In the genomic region with DNA sequence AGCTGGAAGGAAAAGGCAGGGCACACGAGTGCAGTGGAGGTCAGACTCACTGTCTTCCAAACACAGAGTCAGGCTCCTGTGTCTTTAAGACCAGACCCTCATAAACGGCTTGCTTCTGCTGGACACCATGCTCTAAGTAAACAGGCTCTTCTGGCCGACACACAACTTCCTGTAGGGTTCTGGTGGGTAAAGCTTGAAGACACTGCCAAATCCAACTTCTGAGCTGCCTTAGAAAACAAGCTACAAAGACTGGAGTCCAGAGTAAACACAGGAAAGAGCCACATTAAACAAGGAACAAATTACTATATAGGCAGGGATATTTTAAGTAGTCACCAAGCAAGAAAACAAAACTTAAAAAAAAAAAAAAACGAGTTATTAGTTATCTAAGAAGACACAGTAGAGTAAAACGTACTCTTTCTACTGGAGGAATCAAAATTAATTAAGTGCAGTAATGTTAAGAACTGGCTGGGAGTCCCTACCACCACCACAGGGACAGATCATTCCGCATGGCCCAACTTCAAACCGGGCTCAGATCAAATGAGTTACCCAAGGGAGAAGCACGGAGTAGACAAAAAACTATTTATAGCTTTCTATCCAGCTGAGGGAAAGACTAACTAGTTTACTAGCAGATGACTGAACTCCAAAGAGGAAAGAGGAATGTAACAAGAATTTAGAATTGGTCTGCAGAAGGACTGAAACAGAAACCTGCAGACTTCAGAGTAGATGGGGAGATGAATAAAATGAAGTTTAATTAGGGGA, we compare ENCODE assay signal across 8 mouse cellular contexts.
DNase-seq lines count a peak whose midpoint lies in the region; ATAC-seq and TF ChIP-seq lines count a peak whose summit lies in the region.
"Had no signal": no experiment of that assay in that cellular context is flagged by ENCODE, and none has a peak within 500 bp of the region (broad histone marks: within the 10 kb centered on the region; RNA-seq: fewer than 3 reads in every experiment).

No protein-coding gene starts in this region.

- peak overlapping the region; percentile 7; the same call in 1 of the 2 replicates for H3K4me2 ChIP-seq in limb, embryonic 13.5 days (replicated peaks)

- TF ChIP-seq CTCF in layer of hippocampus, adult 2 months (conservative IDR thresholded peaks at IDR 0.05): no peak
- TF ChIP-seq CTCF in embryonic fibroblast, embryonic 13.5 days (IDR thresholded peaks at IDR 0.05; ENCODE audit: borderline replicate concordance, insufficient read depth, low read length): no peak

- no peak for DNase-seq in layer of hippocampus, adult 2 months (ENCODE audit: low spot score in 2 of 2)
- no peak for DNase-seq in layer of hippocampus, adult 11-12 months (ENCODE audit: low spot score)
- peak; percentile 11 for DNase-seq in retina, postnatal 1 day
- DNase-seq in right cerebral cortex, postnatal 4 days: no peak
- DNase-seq in cerebellum, postnatal 14 days: no peak
- DNase-seq: right cerebral cortex, postnatal 25 days had no signal

- peak overlapping the region; percentile 69 for H3K27ac ChIP-seq in layer of hippocampus, adult 2 months
- peak overlapping the region; percentile 23; the same call in 1 of the 2 replicates for H3K27ac ChIP-seq in embryonic fibroblast, embryonic 13.5 days (ENCODE audit: insufficient read depth, low read length)
- H3K27ac ChIP-seq in limb, embryonic 13.5 days: peak overlapping the region; percentile 44; the same call in 1 of the 2 replicates

- 0 out of 2 replicates have a peak, but pooled peaks cover 3% of the 10 kb centered on the region for H3K27me3 ChIP-seq in limb, embryonic 13.5 days

- H3K36me3 ChIP-seq in limb, embryonic 13.5 days: peaks cover 6% of the 10 kb centered on the region; the same call in 1 of the 2 replicates

- no peak overlapping the region for H3K9ac ChIP-seq in limb, embryonic 13.5 days

- TF ChIP-seq POLR2A in embryonic fibroblast, embryonic 13.5 days (IDR thresholded peaks at IDR 0.05; ENCODE audit: low read depth, low read length): no peak

- H3K4me1 ChIP-seq in embryonic fibroblast, embryonic 13.5 days (ENCODE audit: control insufficient read depth, insufficient read depth, low read length): peaks cover 20% of the 10 kb centered on the region
- H3K4me1 ChIP-seq in limb, embryonic 13.5 days: peaks cover 67% of the 10 kb centered on the region

- no peaks in the 10 kb centered on the region for H3K9me3 ChIP-seq in limb, embryonic 13.5 days

- WGBS in limb, embryonic 13.5 days: 20% methylated on average over 8 of the region's 8 CpGs

- H3K4me3 ChIP-seq in layer of hippocampus, adult 2 months: no peak overlapping the region
- H3K4me3 ChIP-seq in embryonic fibroblast, embryonic 13.5 days (ENCODE audit: insufficient read depth, low read length): no peak overlapping the region
- H3K4me3 ChIP-seq in limb, embryonic 13.5 days: no peak overlapping the region

- ATAC-seq in limb, embryonic 13.5 days (ENCODE audit: low FRiP score, low read depth): no peak
